Mouse (Mus musculus): Measurements from ENCODE around the gene Shpk.

Gene Shpk

GRCm38 (mm10) chr11:73199879-73200278 is 619 bp downstream of the Shpk start:
- peak; percentile 68 for DNase-seq (ENCODE audit: low spot score)

GRCm38 (mm10) chr11:73201021-73201420 is 1.8 kb downstream of the Shpk start:
- DNase-seq (ENCODE audit: low spot score) = no peak

GRCm38 (mm10) chr11:73201597-73201996 is 2.3 kb downstream of the Shpk start:
- no peak for DNase-seq (ENCODE audit: low spot score)

- no peak for DNase-seq (ENCODE audit: low spot score)
Observed at GRCm38 (mm10) chr11:73203895-73204294, 4.6 kb downstream of the Shpk start.

GRCm38 (mm10) chr11:73205194-73205593 is 5.9 kb downstream of the Shpk start:
- no peak for DNase-seq (ENCODE audit: low spot score)

- peak; percentile 21 for DNase-seq (ENCODE audit: low spot score)
Observed at GRCm38 (mm10) chr11:73207621-73208020, 8.4 kb downstream of the Shpk start.

- DNase-seq (ENCODE audit: low spot score) = no peak
Observed at GRCm38 (mm10) chr11:73213956-73214355, 14.7 kb downstream of the Shpk start.

GRCm38 (mm10) chr11:73219671-73220070 is 20.4 kb downstream of the Shpk start:
- no peak for DNase-seq (ENCODE audit: low spot score)

GRCm38 (mm10) chr11:73220651-73221050 is 21.4 kb downstream of the Shpk start:
- no peak for DNase-seq (ENCODE audit: low spot score)

GRCm38 (mm10) chr11:73222846-73223245 is 23.6 kb downstream of the Shpk start:
- no peak for DNase-seq (ENCODE audit: low spot score)

GRCm38 (mm10) chr11:73223966-73224365 is 24.7 kb downstream of the Shpk start:
- DNase-seq (ENCODE audit: low spot score) = peak; percentile 18

- DNase-seq (ENCODE audit: low spot score) = no peak
Observed at GRCm38 (mm10) chr11:73225856-73226255, 26.6 kb downstream of the Shpk start.

- no peak for DNase-seq (ENCODE audit: low spot score)
Observed at GRCm38 (mm10) chr11:73228881-73229280, 29.6 kb downstream of the Shpk start.

GRCm38 (mm10) chr11:73230081-73230480 is 30.8 kb downstream of the Shpk start:
- DNase-seq (ENCODE audit: low spot score) = no peak

- DNase-seq (ENCODE audit: low spot score) = no peak
Observed at GRCm38 (mm10) chr11:73232513-73232912, 33.3 kb downstream of the Shpk start.

- DNase-seq (ENCODE audit: low spot score) = no peak
Observed at GRCm38 (mm10) chr11:73233992-73234391, 34.7 kb downstream of the Shpk start, which contains the start of gene Trpv1. TSS of gene Trpv1 (plus strand) at chr11:73234292.

- no peak for DNase-seq (ENCODE audit: low spot score)
Observed at GRCm38 (mm10) chr11:73235990-73236701, 36.9 kb downstream of the Shpk start.

GRCm38 (mm10) chr11:73236731-73237130 is 37.5 kb downstream of the Shpk start:
- no peak for DNase-seq (ENCODE audit: low spot score)

GRCm38 (mm10) chr11:73242199-73242598 is 42.9 kb downstream of the Shpk start:
- DNase-seq (ENCODE audit: low spot score) = no peak

GRCm38 (mm10) chr11:73242777-73243176 is 43.5 kb downstream of the Shpk start:
- DNase-seq (ENCODE audit: low spot score) = no peak

- DNase-seq (ENCODE audit: low spot score) = no peak
Observed at GRCm38 (mm10) chr11:73257362-73257945, 58.2 kb downstream of the Shpk start.

GRCm38 (mm10) chr11:73258664-73259063 is 59.4 kb downstream of the Shpk start:
- DNase-seq (ENCODE audit: low spot score) = no peak

- no peak for DNase-seq (ENCODE audit: low spot score)
Observed at GRCm38 (mm10) chr11:73260457-73260856, 61.2 kb downstream of the Shpk start.

- DNase-seq (ENCODE audit: low spot score) = no peak
Observed at GRCm38 (mm10) chr11:73261385-73261784, 62.1 kb downstream of the Shpk start.
